Mouse (Mus musculus): ENCODE measurements around the gene Inhbc. TPM values are rescaled to one million over a fixed set of nuclear protein-coding genes. Genes with fewer than 3 reads are reported as not detected.
"Not testable (repeated sequence)": the region's sequence is repeated elsewhere in the genome, so short reads cannot be mapped to it uniquely, and the experiment has no call there.

Inhbc gene
- total RNA-seq, 2 experiments from 2014 or later: not detected

DNA sequence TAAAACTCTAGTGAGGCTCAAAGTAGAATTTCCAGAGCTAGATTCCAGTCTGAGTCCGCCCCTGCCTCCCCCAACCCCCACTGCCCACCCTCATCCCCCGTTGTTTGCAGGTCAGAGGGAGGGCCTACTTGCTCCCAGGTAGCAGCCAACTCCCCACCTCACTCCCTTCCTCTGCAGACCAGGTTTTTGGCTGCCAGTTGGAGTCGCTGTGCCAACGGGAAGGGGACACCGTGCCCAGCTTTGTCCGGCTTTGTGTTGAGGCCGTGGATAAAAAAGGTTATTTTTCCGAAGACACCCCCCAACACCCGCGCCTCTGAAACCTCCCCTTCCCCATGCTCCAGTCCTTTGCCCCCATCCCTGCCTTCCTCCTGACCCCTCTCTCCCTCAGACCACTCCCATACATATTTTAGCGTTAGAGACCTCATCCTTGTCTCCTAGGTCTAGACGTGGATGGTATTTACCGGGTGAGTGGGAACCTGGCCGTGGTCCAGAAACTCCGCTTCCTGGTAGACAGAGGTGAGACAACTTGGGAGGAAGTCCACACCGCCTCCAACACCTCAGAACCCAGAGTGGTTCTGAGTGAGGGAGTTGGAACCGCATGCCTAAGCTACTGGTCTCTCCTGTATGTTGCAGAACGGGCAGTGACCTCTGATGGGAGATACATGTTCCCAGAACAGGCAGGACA, 42.6 kb downstream of the Inhbc start:
- DNase-seq (ENCODE audit: low spot score in 2 of 2): no peak

DNA sequence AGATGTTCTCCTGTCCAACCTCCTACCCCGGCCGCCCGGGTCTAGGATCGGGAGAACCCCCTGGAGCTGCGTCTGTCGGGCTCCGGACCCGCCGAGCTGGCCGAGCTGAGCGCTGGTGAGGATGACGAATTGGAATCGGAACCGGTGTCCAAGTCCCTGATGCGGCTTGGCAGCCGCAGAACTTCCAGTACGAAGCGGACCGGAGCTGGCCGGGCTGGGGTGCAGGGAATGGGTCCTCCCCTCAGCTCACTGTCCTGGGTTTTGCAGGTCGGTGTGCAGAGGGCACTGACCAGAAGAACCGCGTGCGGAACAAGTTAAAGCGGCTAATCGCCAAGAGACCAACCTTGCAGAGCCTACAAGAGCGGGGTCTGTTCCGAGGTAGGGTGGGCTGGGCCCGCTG, 43.4 kb downstream of the Inhbc start:
- no peak for DNase-seq (ENCODE audit: low spot score in 2 of 2)

DNA sequence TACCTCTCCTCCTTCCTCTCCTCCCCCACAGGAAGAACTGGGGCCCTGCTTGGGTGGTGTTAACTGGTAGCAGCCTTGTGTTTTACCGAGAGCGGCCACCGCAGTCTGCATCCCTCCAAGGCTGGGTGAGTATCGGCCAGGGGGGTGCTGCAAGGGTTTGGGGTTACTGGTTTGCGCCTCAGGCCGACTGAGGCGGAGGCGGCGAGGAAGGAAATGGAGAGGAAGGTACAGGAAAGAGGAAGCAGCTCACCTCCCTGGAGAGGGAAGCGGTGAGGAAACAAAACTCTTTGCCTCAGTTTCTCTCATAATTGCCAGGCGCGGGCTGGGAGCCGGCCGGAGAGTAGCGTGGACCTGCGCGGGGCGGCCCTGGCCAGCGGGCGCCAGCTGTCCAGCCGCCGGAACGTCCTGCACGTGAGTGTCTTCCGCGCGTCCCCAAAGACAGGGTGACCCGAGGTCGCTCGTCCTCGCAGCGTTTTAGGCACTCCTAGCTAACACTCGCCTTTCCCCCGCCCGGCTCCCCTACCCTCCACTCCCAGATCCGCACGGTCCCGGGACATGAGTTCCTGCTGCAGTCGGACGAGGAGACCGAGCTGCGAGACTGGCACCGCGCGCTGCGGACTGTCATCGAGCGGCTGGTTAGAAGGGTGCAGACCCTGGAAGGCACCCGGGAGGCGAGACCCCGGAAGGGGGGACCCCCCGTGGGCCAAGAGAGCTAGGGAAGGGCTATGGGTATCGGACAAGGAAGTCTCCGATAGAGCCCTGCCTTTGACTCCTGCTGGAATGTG, 44.0 kb downstream of the Inhbc start:
- no peak for DNase-seq (ENCODE audit: low spot score in 2 of 2)

DNA sequence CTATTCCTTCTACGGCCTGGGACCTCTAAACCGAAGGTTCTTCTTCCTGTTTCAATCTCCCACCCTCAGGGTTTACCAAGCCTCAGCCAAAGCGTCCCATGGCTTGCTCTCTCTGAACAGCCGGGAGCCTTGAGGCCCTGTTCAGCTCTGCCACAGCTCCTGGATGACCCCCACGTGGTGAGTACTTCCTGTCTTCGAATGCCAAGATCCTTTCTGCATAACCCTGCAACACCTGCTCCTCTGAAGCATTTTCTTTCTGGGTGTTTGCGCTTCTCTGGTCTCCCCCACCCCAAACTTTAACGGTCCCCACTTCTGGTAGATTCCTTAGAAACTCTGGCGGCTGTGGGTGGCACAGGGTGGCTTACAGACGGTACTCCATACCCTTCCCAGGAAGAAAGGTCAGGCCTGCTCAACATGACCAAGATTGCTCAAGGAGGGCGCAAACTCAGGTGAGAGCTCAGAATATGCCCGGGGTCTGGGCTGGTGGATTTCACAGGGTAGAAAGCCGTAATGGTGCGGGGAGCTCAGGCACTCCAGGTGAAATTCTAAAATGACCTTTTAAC, 44.7 kb downstream of the Inhbc start:
- DNase-seq (ENCODE audit: low spot score in 2 of 2): no peak

DNA sequence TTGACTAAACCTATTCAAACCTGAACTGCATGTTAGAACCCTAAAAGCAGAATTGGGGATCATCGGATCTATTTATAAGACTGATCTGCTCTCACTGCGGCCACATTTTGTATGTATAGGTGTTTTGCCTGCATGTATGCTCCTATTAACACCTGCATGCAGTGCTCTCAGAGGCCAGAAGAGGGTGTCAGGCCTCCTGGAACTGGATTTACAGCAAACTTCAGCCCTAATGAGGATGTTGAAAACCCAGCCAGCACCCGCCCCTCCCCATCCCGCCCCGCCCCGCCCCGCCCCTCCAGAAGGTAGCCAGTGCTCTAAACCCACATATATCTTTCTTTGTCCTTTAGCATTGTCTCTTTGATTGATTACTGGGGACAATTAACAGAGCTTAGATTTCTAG, 45.7 kb downstream of the Inhbc start:
- no peak for DNase-seq (ENCODE audit: low spot score in 2 of 2)

DNA sequence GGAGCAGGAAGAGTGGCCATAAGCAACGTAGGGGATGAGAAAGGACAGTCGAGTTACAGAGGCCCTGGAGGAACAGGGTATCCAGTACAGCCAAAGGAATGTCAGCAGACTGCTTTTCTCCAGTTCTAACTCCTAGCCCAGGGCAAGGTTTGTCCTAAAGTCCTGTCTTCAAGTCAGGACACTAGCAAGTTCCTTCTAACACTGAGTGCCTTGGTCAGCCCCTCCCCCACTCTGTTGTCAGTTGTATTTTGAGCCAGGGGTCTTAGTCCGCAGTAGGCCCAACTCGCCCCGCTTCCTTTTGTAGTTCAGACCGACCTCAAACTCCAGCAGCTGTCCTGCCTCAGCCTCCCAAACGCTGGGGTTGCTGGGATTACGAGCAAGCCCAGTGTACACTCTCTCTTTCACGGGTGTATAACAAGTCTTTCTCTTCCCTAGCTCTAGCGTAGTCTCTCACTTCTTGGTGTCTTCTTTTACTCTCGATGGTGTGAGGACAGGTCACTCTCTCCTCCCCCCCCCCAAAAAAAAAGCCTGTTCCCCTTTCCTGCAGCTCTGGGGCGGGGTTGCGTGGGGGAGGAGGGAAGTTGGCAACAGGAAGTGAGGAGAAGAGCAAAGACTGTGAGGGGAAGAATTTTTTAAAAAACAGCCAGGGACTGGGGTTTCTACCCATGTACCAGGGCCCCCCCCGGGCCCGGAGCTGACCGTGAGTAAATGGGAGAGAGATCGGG, 46.9 kb downstream of the Inhbc start:
- DNase-seq (ENCODE audit: low spot score in 2 of 2): no peak

DNA sequence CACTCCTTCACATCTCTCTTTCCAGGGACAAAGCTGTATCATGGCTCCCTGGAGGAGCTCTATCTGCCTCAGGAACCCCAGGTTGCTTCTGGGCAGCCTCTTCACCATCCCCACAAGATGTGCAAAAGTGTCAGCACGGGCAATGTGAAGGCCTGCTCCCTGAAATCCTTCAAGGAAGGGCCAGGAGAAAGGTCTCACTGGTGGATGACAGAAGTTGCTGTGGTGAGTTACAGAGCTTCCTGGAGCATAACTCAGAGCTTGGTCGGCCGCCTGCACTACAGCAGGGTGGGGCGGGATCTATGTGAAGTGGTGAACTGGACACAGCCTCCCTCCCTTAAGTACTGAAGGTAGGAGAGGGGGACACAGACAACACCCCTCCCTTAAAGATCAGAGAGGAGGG, 47.6 kb downstream of the Inhbc start:
- DNase-seq (ENCODE audit: low spot score in 2 of 2): no peak

DNA sequence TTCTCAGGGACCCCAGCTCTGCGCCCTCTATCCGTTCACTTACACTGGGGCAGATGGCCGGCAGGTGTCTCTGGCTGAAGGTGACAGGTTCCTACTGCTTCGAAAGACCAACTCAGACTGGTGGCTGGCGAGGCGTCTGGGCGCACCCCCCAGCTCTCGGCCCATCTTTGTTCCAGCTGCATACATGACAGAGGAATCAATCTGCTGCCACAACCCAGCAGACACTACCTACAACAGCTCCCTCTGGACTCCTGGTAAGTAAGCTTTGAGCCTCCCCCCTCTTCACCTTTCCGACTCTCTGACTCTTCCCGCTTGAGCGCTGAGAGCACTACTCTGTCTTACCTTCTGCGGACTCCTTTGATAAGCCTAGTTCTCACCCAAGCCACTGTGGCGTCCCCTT, 48.1 kb downstream of the Inhbc start:
- DNase-seq (ENCODE audit: low spot score in 2 of 2): no peak

DNA sequence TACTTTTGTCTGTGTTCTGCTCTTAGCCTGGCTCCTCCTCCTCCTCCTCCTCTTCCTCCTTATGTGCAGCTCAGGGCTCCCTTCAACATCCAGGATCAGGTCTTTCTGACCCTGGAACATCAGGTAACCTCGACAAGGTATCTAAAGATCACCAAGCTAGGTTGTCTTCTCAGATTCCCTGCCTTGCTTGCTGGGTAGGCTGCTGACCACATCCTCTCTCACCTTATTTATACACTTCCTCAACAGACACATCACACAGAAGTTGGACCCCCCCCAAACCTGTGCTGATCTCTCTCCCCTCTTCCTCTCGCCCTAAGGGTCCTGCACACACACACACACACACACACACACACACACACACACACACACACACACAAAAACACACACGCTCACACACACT, 48.6 kb downstream of the Inhbc start, which contains the start of gene Arhgap9:
Gene Arhgap9 (plus strand): TSS at position 344 of the 400 bp plus-strand sequence.
- DNase-seq (ENCODE audit: low spot score in 2 of 2): no peak

DNA sequence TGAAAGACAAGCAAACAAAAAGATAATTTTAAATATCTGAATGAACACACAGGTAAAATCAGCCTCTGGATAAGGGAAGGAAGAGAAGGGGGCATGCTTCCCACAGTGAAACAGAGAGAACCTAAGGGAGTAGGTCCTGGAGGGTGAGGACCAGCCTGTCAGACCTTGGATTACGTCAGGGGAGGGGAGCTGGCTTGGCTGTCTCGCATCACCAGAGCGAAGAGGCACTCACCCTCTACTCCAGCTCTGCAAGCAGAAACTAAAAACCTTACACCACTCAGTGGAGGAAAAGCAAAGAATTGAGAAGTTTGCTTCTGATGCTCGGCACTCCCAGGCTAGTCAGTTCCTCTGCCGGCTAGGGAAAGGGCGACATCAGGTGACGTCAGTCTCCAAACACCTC, 50.3 kb downstream of the Inhbc start:
- no peak for DNase-seq (ENCODE audit: low spot score in 2 of 2)

DNA sequence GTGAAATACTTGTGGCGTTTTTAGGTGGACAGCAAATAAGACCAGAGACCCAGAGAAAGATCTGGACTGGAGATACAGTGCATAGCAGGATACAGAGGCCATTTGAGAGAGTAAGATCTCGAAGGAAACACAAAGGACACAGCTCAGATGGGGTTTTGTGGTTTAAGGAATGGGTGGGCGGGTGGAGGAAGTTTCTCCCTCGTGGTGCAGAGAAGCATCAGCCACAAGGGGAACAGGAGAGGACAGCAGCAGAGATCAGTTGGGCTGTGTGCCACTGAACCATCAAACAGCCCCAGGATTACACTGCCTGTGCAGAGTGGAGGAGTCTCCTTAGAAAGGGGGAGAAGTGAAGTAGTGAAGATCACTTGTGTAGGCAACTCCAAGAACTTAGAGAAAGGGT, 52.2 kb downstream of the Inhbc start:
- no peak for DNase-seq (ENCODE audit: low spot score in 2 of 2)

DNA sequence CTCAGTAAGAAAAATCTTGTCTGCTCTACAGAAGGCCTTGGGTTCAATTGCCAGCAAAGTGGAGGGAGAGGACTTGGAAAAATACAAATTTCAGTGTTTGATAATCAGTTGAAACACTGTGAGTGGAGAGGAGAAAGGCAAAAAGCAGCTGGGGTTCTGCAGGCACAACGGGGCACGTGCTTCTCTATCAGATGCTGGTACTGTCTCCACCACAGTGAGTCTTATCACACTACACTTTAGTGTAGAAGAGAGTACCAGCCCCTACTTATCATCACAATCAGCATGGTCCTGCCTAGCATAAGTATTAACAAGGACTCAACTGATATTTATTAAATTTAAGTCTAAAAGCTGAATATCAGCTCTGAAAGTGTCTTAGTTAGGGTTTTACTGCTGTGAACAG, 53.0 kb downstream of the Inhbc start:
- no peak for DNase-seq (ENCODE audit: low spot score in 2 of 2)

DNA sequence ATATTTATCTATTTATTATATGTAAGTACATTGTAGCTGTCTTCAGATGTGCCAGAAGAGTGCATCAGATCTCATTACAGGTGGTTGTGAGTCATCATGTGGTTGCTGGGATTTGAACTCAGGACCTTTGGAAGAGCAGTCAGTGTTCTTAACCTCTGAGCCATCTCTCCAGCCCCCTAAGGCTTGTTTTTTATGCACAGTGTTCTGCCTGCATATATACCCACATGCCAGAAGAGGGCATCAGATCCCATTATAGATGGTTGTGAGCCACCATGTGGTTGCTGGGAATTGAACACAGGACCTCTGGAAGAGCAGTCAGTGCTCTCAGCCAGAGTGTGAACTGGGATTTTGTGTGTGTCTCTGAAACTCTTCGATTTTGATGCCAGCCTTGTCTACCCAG, 55.3 kb downstream of the Inhbc start:
- DNase-seq (ENCODE audit: low spot score in 2 of 2): not testable (repeated sequence)

DNA sequence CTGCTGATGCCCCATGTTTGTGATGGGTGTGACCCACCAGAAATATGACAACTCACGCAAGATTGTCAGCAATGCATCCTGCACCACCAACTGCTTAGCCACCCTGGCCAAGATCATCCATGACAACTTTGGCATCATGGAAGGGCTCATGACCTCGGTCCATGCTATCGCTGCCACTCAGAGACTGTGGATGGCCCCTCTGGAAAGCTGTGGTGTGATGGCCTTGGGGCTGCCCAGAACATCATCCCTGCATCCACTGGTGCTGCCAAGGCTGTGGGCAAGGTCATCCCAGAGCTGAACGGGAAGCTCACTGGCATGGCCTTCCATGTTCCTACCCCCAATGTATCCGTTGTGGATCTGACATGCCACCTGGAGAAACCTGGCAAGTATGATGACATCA, 56.7 kb downstream of the Inhbc start:
- not testable (repeated sequence) for DNase-seq (ENCODE audit: low spot score in 2 of 2)

DNA sequence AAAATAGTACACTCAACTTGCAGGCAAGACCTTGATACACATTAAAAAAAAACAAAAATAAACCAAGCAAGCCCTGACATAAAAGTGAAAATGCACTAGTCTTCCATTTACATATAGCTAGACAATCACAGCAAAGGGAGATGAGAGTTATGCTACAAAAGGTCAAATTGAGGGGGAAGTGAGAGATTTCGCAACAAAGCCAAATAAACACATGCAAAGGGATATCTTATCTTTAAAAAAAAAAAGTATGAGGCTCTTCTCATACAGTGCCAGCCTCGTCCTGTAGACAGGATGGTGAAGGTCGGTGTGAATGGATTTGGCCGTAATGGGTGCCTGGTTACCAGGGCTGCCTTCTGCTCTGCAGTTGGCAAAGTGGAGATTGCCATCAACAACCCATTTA, 57.4 kb downstream of the Inhbc start:
- no peak for DNase-seq (ENCODE audit: low spot score in 2 of 2)

DNA sequence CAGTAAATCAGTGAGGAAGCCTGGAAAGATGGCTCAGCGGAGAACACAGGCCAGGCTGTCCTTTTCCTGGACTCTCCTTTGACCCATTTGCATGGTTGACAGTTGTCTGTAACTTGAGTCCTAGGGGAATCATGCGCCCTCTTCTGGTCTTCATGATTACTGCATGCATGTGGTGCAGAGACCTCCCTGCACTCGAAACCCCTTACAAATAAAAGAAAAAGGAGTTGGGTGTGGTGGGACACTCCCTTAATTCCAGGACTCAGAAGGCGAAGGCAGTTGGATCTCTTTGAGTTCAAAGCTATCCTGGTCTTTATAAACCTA, 57.9 kb downstream of the Inhbc start:
- DNase-seq (ENCODE audit: low spot score in 2 of 2): peak; percentile 82 to 84

DNA sequence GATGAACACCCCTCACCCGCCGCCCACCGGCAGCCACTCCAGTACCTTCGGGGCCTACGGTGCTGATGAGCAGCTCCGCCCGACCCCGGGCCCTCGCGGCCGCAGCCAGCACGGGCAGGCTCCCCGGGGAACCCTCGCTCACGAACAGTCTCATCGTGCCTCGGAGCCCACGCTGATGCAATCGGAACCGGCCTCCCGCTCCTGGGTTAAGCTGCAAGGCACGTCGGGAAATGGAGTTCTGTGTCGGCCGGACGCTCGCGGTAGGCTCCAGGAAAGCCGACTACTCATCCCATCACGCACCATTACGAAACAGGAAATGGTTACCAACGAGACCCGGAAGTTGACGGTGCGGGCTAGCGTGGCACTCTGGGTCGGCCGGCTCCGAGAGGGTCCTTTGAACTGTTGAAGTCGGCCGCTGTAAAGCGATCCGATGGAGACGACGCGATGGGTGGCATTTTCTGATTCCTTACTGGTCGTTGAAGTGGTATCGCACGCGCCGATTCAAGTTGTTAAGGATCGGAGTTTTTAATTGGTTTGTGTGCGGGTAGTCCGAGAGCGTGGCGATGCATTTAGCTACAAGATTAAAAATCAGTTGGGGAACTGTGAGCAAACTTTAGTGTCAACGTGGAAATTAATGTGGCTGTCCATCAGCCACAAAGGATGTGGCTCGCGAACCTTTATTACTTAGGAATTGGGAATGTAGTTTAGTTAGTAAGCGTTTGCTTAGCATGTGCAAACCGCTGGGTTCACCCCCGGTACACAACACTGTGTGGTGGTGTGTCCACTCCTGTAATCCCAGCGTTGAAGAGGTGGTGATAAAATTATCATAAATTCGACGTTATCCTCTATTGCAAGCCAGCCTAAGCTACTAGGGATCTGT, 58.5 kb downstream of the Inhbc start, which contains the start of gene Mars:
Gene Mars (minus strand): TSS at position 311 of the 880 bp plus-strand sequence.
- DNase-seq (ENCODE audit: low spot score in 2 of 2): peak; percentile 90 to 98

DNA sequence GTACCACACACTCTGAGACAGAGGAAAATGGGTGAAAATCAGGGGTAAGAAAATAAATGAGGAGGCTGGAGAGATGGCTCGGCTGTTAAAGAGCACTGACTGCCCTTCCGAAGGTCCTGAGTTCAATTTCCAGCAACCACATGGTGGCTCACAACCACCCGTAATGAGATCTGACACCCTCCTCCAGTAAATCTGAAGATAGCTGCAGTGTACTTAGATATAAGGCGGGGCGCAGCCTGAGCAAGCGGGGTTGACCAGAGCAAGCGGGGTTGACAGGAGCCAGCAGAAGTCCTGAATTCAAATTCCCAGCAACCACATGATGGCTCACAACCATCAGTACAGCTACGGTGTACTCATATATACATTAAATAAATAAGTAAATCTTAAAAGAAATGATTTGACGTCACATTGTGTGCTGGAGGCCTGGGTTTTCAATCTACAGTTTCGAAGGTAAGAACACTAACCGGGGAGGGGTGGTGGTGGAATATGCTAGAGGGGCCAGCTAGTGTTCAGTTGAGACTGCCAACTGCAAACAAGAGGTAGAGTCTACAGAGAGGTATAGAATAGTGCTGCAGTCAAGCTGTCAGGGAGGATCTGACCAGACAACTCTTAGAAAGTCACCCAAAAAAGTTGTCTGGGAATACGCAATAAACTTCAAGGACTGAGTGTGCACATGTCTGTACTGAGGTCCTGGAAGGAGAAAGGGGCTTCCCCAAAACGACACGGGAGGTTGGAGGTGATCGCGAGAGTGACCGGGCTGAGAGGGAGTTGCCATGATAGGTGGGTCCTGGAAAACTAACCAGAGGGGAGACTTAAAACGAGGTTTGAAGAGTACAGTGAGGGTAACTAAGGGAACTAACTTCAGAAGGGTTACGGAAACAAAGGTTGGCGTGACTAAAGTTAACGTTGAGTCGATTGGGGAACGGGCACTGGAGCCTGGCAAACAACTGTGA, 59.4 kb downstream of the Inhbc start:
- no peak for DNase-seq (ENCODE audit: low spot score in 2 of 2)

DNA sequence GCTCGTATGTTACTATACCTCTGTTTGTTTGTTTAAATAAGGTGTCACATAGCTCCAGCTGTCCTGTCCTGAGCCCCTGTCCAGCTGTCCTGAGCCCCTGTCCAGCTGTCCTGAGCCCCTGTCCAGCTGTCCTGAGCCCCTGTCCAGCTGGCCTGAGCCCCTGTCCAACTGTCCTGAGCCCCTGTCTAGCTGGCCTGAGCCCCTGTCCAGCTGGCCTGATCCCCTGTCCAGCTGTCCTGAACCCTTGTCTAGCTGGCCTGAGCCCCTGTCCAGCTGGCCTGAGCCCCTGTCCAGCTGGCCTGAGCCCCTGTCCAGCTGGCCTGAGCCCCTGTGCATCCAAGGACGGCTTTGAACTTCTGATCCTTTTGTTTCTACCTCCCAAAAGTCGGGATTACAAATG, 61.1 kb downstream of the Inhbc start:
- not testable (repeated sequence) for DNase-seq (ENCODE audit: low spot score in 2 of 2)

All from layer of hippocampus, postnatal 14 days (tissue).